30 mouse cellular contexts compared by ENCODE assay signal in the genomic region with DNA sequence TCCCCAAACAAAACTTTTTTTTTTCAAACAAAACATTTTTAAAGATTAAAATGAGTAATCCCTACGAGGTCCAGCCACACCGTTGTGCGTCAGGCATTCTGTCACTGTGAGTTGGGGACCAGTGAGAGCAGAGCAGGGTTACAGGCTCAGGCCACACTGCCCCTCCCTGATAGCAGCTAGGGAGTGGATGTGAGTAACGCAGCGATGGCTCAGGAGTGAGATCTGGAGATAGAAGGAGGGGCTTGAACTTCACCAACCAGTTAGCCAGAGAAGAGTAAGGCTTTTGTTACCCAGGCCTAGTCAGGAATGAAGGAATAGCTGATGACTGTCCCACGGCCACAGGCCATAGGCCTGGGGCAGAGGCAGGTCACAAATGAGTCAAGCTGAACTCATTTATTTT. TPM values are rescaled to one million over a fixed set of nuclear protein-coding genes. Genes with fewer than 3 reads are reported as not detected.
DNase-seq lines count a peak whose midpoint lies in the region; ATAC-seq and TF ChIP-seq lines count a peak whose summit lies in the region.
"Had no signal": no experiment of that assay in that cellular context is flagged by ENCODE, and none has a peak within 500 bp of the region (broad histone marks: within the 10 kb centered on the region; RNA-seq: fewer than 3 reads in every experiment).

No protein-coding gene starts in this region.

- no peaks in the 10 kb centered on the region for H3K36me3 ChIP-seq in heart, adult 2 months (ENCODE audit: control insufficient read depth, insufficient read depth, low read length)
- H3K36me3 ChIP-seq in C2C12 (ENCODE audit: control insufficient read depth, insufficient read depth): no peaks in the 10 kb centered on the region
- H3K36me3 ChIP-seq in liver, embryonic 12.5 days: no peaks in the 10 kb centered on the region
- H3K36me3 ChIP-seq in kidney, embryonic 14.5 days (ENCODE audit: control insufficient read depth, insufficient read depth, low read length): no peaks in the 10 kb centered on the region
- H3K36me3 ChIP-seq: embryonic facial prominence, embryonic 13.5 days; embryonic facial prominence, embryonic 15.5 days; forebrain, embryonic 10.5 days; forebrain, embryonic 12.5 days had no signal

- no peaks in the 10 kb centered on the region for H3K79me3 ChIP-seq in C2C12 (ENCODE audit: low read depth)

- ATAC-seq in liver, embryonic 12.5 days: no peak
- ATAC-seq in kidney, embryonic 14.5 days (ENCODE audit: low FRiP score, low TSS enrichment): no peak
- ATAC-seq: forebrain, embryonic 14.5 days; forebrain, embryonic 16.5 days had no signal

- TF ChIP-seq CTCF in heart, adult 2 months (IDR thresholded peaks at IDR 0.05): no peak
- TF ChIP-seq CTCF in C2C12 (IDR thresholded peaks at IDR 0.05; ENCODE audit: control insufficient read depth, insufficient read depth, insufficient read length): no peak

- no peak for TF ChIP-seq POLR2A in heart, adult 2 months (IDR thresholded peaks at IDR 0.05; ENCODE audit: insufficient read depth, low read depth, low read length)

- DNase-seq in heart, adult 11 months: peak; percentile 76
- no peak for DNase-seq in heart, adult 2 months
- DNase-seq in 3134 (ENCODE audit: extremely low read depth, insufficient read length, low spot score): peak; percentile 67
- DNase-seq: adrenal gland, adult 2 months; adrenal gland, postnatal 10 days; adrenal gland, postnatal 25 days; B cell, adult 2 months; cerebellum, adult 11 months; cerebellum, adult 18-20 months; cerebellum, adult 8-10 months; cerebellum, adult 9-11 months; cerebellum, postnatal 14 days; cerebellum, postnatal 36 days; embryo, embryonic 11 days had no signal

- no peaks in the 10 kb centered on the region for H3K4me1 ChIP-seq in heart, adult 2 months (ENCODE audit: control insufficient read depth, insufficient read depth, low read length)
- no peaks in the 10 kb centered on the region for H3K4me1 ChIP-seq in liver, embryonic 12.5 days
- H3K4me1 ChIP-seq in kidney, embryonic 14.5 days (ENCODE audit: control insufficient read depth, insufficient read depth, low read length): no peaks in the 10 kb centered on the region
- H3K4me1 ChIP-seq: embryonic facial prominence, embryonic 13.5 days; embryonic facial prominence, embryonic 15.5 days; forebrain, embryonic 12.5 days had no signal

- H3K4me2 ChIP-seq in liver, embryonic 12.5 days: no peak overlapping the region
- no peak overlapping the region for H3K4me2 ChIP-seq in kidney, embryonic 14.5 days (replicated peaks; ENCODE audit: low read depth, low read length)
- H3K4me2 ChIP-seq: embryonic facial prominence, embryonic 13.5 days; embryonic facial prominence, embryonic 15.5 days; forebrain, embryonic 12.5 days had no signal

- no peak overlapping the region for H3K4me3 ChIP-seq in heart, adult 2 months
- no peak overlapping the region for H3K4me3 ChIP-seq in C2C12 (ENCODE audit: insufficient read depth, poor library complexity, severe bottlenecking)
- no peak overlapping the region for H3K4me3 ChIP-seq in liver, embryonic 12.5 days
- H3K4me3 ChIP-seq in kidney, embryonic 14.5 days (ENCODE audit: low read length): no peak overlapping the region
- H3K4me3 ChIP-seq: embryonic facial prominence, embryonic 13.5 days; embryonic facial prominence, embryonic 15.5 days; erythroblast, embryonic 14.5 days; forebrain, embryonic 10.5 days; forebrain, embryonic 12.5 days had no signal

- WGBS in heart, adult 2 months: 86% methylated on average over 6 of the region's 6 CpGs
- 63% methylated on average over 6 of the region's 6 CpGs for WGBS in liver, embryonic 12.5 days (ENCODE audit: insufficient replicate concordance)
- whole genome bisulfite sequencing in kidney, embryonic 14.5 days: 79% methylated on average over 6 of the region's 6 CpGs

- no peak for TF ChIP-seq EP300 in heart, adult 2 months (IDR thresholded peaks at IDR 0.05; ENCODE audit: insufficient read depth, low read depth, low read length)

- no peaks in the 10 kb centered on the region for H3K79me2 ChIP-seq in heart, adult 2 months (replicated peaks; ENCODE audit: control insufficient read depth, insufficient read depth, low read length)
- H3K79me2 ChIP-seq in C2C12 (ENCODE audit: control insufficient read depth, insufficient read depth): no peaks in the 10 kb centered on the region

- no peaks in the 10 kb centered on the region for H3K9me3 ChIP-seq in liver, embryonic 12.5 days (replicated peaks)
- no peaks in the 10 kb centered on the region for H3K9me3 ChIP-seq in kidney, embryonic 14.5 days (ENCODE audit: control insufficient read depth, low read length)
- H3K9me3 ChIP-seq: embryonic facial prominence, embryonic 13.5 days; embryonic facial prominence, embryonic 15.5 days; forebrain, embryonic 10.5 days; forebrain, embryonic 12.5 days had no signal

- no peak overlapping the region for H3K9ac ChIP-seq in heart, adult 2 months (ENCODE audit: low read depth, low read length)
- no peak overlapping the region for H3K9ac ChIP-seq in liver, embryonic 12.5 days
- no peak overlapping the region for H3K9ac ChIP-seq in kidney, embryonic 14.5 days (ENCODE audit: low read depth, low read length)
- H3K9ac ChIP-seq: embryonic facial prominence, embryonic 13.5 days; embryonic facial prominence, embryonic 15.5 days; forebrain, embryonic 12.5 days had no signal

- H3ac ChIP-seq in C2C12 (ENCODE audit: control insufficient read depth, insufficient read length, low read depth): no peak overlapping the region

- no peak overlapping the region for H3K27ac ChIP-seq in heart, adult 2 months
- no peak overlapping the region for H3K27ac ChIP-seq in liver, embryonic 12.5 days
- H3K27ac ChIP-seq in kidney, embryonic 14.5 days (ENCODE audit: low read depth, low read length): no peak overlapping the region
- H3K27ac ChIP-seq: embryonic facial prominence, embryonic 13.5 days; embryonic facial prominence, embryonic 15.5 days; forebrain, embryonic 10.5 days; forebrain, embryonic 12.5 days had no signal

- intact Hi-C loops in heart, adult 2 months (cut with DNase I): loop anchor here (5.0 kb wide), 1 partner anchor 37 kb away; no protein-coding TSS in a partner anchor

- no peaks in the 10 kb centered on the region for H3K27me3 ChIP-seq in heart, adult 2 months (ENCODE audit: control insufficient read depth, insufficient read depth, low read length)
- H3K27me3 ChIP-seq in C2C12 (ENCODE audit: control insufficient read depth, insufficient read depth, insufficient read length): no peaks in the 10 kb centered on the region
- H3K27me3 ChIP-seq in liver, embryonic 12.5 days (replicated peaks): 0 out of 2 replicates have a peak, but pooled peaks cover 7% of the 10 kb centered on the region
- H3K27me3 ChIP-seq in kidney, embryonic 14.5 days (ENCODE audit: control insufficient read depth, insufficient read depth, low read length): no peaks in the 10 kb centered on the region; the same call in 1 of the 2 replicates
- H3K27me3 ChIP-seq: embryonic facial prominence, embryonic 13.5 days; embryonic facial prominence, embryonic 15.5 days; forebrain, embryonic 12.5 days had no signal

TF ChIP-seq in C2C12, 6 proteins besides CTCF, POLR2A, EP300 and RAD21:
- TF ChIP-seq FOSL1 (IDR thresholded peaks at IDR 0.05; ENCODE audit: insufficient read depth, low read length, poor library complexity, severe bottlenecking) (peak; percentile 12), MAX (IDR thresholded peaks at IDR 0.05) (no peak)

RNA-seq across cellular contexts. Expression of a gene that starts 13.1 kb away (rescaled TPM):
- 10 to 100 TPM in 1 of 2 experiments, 1 to 10 TPM in 1; 9.2 to 12.0 TPM for total RNA-seq in heart, adult 2 months (2021)
- polyA plus RNA-seq in heart, adult 2 months (2012; rRNA removed): 36.9 and 48.1 TPM in 2 replicates
- 112 TPM for polyA plus RNA-seq in C2C12 (2012; fragmentation: generic; extraction: Trizol)
- 12.8 and 13.2 TPM in 2 replicates for polyA plus RNA-seq in liver, embryonic 12.5 days (2016; fragmentation: Nextera tagmentation; extraction: Ambion mirVana)
- polyA plus RNA-seq in kidney, embryonic 14.5 days (2014; fragmentation: Nextera tagmentation; extraction: Ambion mirVana): 26.4 and 28.2 TPM in 2 replicates

RNA-seq across cellular contexts. Expression of a gene that starts 24.2 kb away (rescaled TPM):
- 1 to 10 TPM; 6.7 to 7.3 TPM for total RNA-seq in heart, adult 2 months (2021)
- polyA plus RNA-seq in heart, adult 2 months (2012; rRNA removed): 13.7 and 15.9 TPM in 2 replicates
- polyA plus RNA-seq in C2C12 (2012; fragmentation: generic; extraction: Trizol): 0.34 TPM
- 2.2 and 2.6 TPM in 2 replicates for polyA plus RNA-seq in liver, embryonic 12.5 days (2016; fragmentation: Nextera tagmentation; extraction: Ambion mirVana)
- polyA plus RNA-seq in kidney, embryonic 14.5 days (2014; fragmentation: Nextera tagmentation; extraction: Ambion mirVana): 10.7 and 13.0 TPM in 2 replicates

RNA-seq across cellular contexts. Expression of a gene that starts 30.6 kb away (rescaled TPM):
- not detected for total RNA-seq in heart, adult 2 months (2021)
- polyA plus RNA-seq in heart, adult 2 months (2012; rRNA removed): 15.3 TPM in 1 of 2 replicates, not detected in the other
- polyA plus RNA-seq in C2C12 (2012; fragmentation: generic; extraction: Trizol): 0.90 TPM
- not detected in 2 replicates for polyA plus RNA-seq in liver, embryonic 12.5 days (2016; fragmentation: Nextera tagmentation; extraction: Ambion mirVana)
- polyA plus RNA-seq in kidney, embryonic 14.5 days (2014; fragmentation: Nextera tagmentation; extraction: Ambion mirVana): not detected in 2 replicates
- total RNA-seq: adrenal gland, adult 2 months; adrenal gland, postnatal 10 days; adrenal gland, postnatal 25 days; adrenal gland, postnatal 4 days; common myeloid progenitor, adult 5-6 weeks; ES-E14; MEL had no signal
- polyA plus RNA-seq: adrenal gland, adult 2 months; brain, embryonic 14.5 days; embryonic facial prominence, embryonic 11.5 days; embryonic facial prominence, embryonic 13.5 days; embryonic facial prominence, embryonic 15.5 days; erythroblast, embryonic 14.5 days; forebrain, embryonic 10.5 days; forebrain, embryonic 12.5 days; forebrain, embryonic 14.5 days; forebrain, embryonic 16.5 days had no signal

RNA-seq across cellular contexts. Expression of a gene that starts 30.7 kb away (rescaled TPM):
- 1 to 10 TPM in 1 of 2 experiments, under 1 TPM in 1; 0.55 to 1.0 TPM for total RNA-seq in heart, adult 2 months (2021)
- polyA plus RNA-seq in heart, adult 2 months (2012; rRNA removed): 2.8 and 5.4 TPM in 2 replicates
- polyA plus RNA-seq in C2C12 (2012; fragmentation: generic; extraction: Trizol): 24.8 TPM
- polyA plus RNA-seq in liver, embryonic 12.5 days (2016; fragmentation: Nextera tagmentation; extraction: Ambion mirVana): 0.73 and 1.3 TPM in 2 replicates
- polyA plus RNA-seq in kidney, embryonic 14.5 days (2014; fragmentation: Nextera tagmentation; extraction: Ambion mirVana): 5.7 and 5.9 TPM in 2 replicates
- polyA plus RNA-seq: erythroblast, embryonic 14.5 days had no signal

RNA-seq across cellular contexts. Expression of a gene that starts 38.2 kb away (rescaled TPM):
- total RNA-seq in heart, adult 2 months (2021): under 1 TPM; 0.34 to 0.60 TPM
- polyA plus RNA-seq in heart, adult 2 months (2012; rRNA removed): 1.4 and 1.5 TPM in 2 replicates
- 2.2 TPM for polyA plus RNA-seq in C2C12 (2012; fragmentation: generic; extraction: Trizol)
- polyA plus RNA-seq in liver, embryonic 12.5 days (2016; fragmentation: Nextera tagmentation; extraction: Ambion mirVana): 0.99 and 1.4 TPM in 2 replicates
- polyA plus RNA-seq in kidney, embryonic 14.5 days (2014; fragmentation: Nextera tagmentation; extraction: Ambion mirVana): 5.2 and 8.3 TPM in 2 replicates

Comparison
In these comparisons a context has a peak if more than half of its experiments do, and no peak if none do; other contexts are left out.
1. DNase-seq: peak in heart, adult 11 months (single experiment) and 3134 (single experiment); none in heart, adult 2 months (0 of 2).